Mouse (Mus musculus) bone marrow, adult 2 months (tissue): ENCODE results near the gene Wdfy2. TPM values are rescaled to one million over a fixed set of nuclear protein-coding genes. Genes with fewer than 3 reads are reported as not detected.
"Not testable (repeated sequence)": the region's sequence is repeated elsewhere in the genome, so short reads cannot be mapped to it uniquely, and the experiment has no call there.

Experiments used
- H3K27ac ChIP-seq: fragments of 200-500 bp; 2 replicates; pipeline ENCODE4 v1.5.1; 2012; ENCODE audit warnings: low read depth, mild to moderate bottlenecking, control low read depth, inconsistent platforms, low read length; ENCODE audit not compliant: control insufficient read depth, poor library complexity, insufficient read depth
- H3K4me1 ChIP-seq: fragments of 200-500 bp; 2 replicates; pipeline ENCODE4 v1.6.1; 2011; ENCODE audit warnings: low read length; ENCODE audit not compliant: control insufficient read depth, insufficient read depth
- H3K4me3 ChIP-seq: fragments of 200-500 bp; replicated peaks from 2 replicates; pipeline ENCODE3; 2011; ENCODE audit warnings: mild to moderate bottlenecking, low read depth, low read length, control low read depth; ENCODE audit not compliant: control insufficient read depth
- CTCF ChIP-seq: fragments of 200-500 bp; IDR thresholded peaks from 2 replicates; pipeline ENCODE4 v1.5.1; 2011; ENCODE audit warnings: low read length, control low read depth; ENCODE audit not compliant: control insufficient read depth, insufficient read depth
- POLR2A ChIP-seq: fragments of 200-500 bp; IDR thresholded peaks from 2 replicates; pipeline ENCODE4 v1.6.1; 2011; ENCODE audit warnings: low read depth, mild to moderate bottlenecking, control low read depth, low read length, borderline replicate concordance; ENCODE audit not compliant: control insufficient read depth
- WGBS: fragments of 180-500 bp; shearing (Covaris S2); methylation state at CpG from one replicate; pipeline ENCODE4 v1.1.7; 2018; 5-methylcytosine and 5-hydroxymethylcytosine counted together
- polyA plus RNA-seq: library from polyadenylated mRNA; stranded (reverse); fragments of >200 nt; gene quantifications from 2 replicates; pipeline ENCODE4 v1.2.4, GENCODE M21; 2011; ENCODE audit warnings: low replicate concordance; ENCODE audit not compliant: missing spikeins, insufficient read depth, insufficient read length

The Wdfy2 gene
- polyA plus RNA-seq, 1 experiment = 15.0 TPM

DNA sequence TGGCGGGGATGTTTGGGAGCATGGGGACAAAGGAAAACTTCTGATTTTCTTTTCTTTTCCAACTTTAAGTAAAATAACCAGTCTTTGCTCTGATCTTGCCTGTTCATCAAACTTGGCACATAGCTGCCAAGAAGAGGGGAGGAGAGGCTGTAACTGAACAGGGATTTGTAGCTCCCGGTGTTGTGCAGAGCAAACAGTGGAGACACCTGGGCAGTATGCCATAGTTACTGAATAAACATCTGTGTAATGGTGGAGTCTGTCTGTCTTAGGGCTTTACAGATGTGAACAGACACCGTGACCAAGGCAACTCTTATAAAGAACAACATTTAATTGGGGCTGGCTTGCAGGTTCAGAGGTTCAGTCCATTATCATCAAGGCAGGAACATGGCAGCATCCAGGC lies 53.9 kb downstream of the Wdfy2 start:
- Histone ChIP-seq H3K27ac (no peak overlapping the region), H3K4me3 (no peak overlapping the region), H3K4me1 (no peaks in the 10 kb centered on the region; the same call in 1 of the 2 replicates)
- 93% methylated on average over 3 of the region's 3 CpGs for WGBS
- no peak for TF ChIP-seq POLR2A
- TF ChIP-seq CTCF = no peak

DNA sequence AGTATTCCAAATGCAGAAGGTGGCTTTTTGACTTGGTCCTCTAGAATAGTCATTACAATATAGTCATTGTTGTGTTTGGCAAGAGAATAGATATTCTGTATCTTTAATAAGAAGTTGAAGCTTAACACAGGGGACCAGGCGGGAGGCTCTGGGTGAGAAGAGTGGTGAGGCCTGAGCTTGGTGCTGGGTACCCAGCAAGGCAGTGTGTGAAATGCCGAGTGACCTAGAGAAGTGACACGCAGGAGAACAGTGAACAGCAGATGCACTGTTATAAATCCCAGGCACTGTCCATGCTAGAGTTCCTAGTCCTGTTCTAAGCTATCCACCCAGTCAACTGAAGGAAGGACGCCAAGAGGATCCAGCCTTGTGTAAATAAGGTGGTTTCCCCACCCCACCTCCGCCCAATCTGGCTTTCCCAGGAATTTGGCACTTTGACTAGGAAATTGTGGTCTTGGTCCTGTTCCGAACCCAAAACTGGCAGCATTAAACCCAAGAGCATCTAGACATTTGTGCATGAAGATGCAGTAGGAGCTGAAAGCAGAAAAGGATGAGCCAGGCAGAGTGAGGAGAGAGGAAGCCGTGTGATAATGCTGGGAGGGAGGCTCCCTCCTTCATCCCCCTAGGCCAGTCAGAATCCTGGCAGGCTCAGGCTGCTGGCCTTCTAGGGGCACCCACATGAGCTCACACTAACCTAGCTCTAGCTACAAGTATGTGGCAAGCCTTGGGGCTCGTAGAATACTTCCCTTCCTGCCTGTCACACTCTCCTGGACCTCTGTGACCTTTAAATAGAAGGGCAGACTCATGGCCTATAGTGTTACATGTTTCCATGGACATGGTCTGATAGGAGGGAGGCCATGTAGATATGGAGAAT lies 55.5 kb downstream of the Wdfy2 start:
- WGBS = 74% methylated on average over 8 of the region's 8 CpGs
- no peak overlapping the region for H3K4me3 ChIP-seq
- no peaks in the 10 kb centered on the region; the same call in 1 of the 2 replicates for H3K4me1 ChIP-seq
- no peak overlapping the region for H3K27ac ChIP-seq
- TF ChIP-seq CTCF (no peak), POLR2A (no peak)

- not testable (repeated sequence) for H3K4me1 ChIP-seq, H3K4me3 ChIP-seq, H3K27ac ChIP-seq
- WGBS = 74% methylated on average over 5 of the region's 5 CpGs
Observed at GRCm38 (mm10) chr14:62893642-62894180, 56.2 kb downstream of the Wdfy2 start.

GRCm38 (mm10) chr14:62894924-62895840 lies 57.7 kb downstream of the Wdfy2 start:
- Histone ChIP-seq H3K4me3 (no peak overlapping the region), H3K4me1 (no peaks in the 10 kb centered on the region; the same call in 1 of the 2 replicates), H3K27ac (no peak overlapping the region)
- TF ChIP-seq POLR2A = no peak
- TF ChIP-seq CTCF = no peak
- WGBS = 92% methylated on average over 8 of the region's 8 CpGs

- 85% methylated on average over 6 of the region's 6 CpGs for WGBS
- Histone ChIP-seq H3K4me1 (no peaks in the 10 kb centered on the region), H3K4me3 (no peak overlapping the region), H3K27ac (no peak overlapping the region)
- TF ChIP-seq POLR2A = no peak
- TF ChIP-seq CTCF = no peak
Observed at GRCm38 (mm10) chr14:62898061-62898460, 60.6 kb downstream of the Wdfy2 start.

- TF ChIP-seq CTCF (no peak), POLR2A (no peak)
- Histone ChIP-seq H3K4me3 (no peak overlapping the region), H3K27ac (0 out of 2 replicates have a peak overlapping the region, but pooled peaks have one; percentile 32), H3K4me1 (no peaks in the 10 kb centered on the region)
- 41% methylated on average over 2 of the region's 2 CpGs for WGBS
Observed at GRCm38 (mm10) chr14:62907888-62908287, 70.4 kb downstream of the Wdfy2 start.

DNA sequence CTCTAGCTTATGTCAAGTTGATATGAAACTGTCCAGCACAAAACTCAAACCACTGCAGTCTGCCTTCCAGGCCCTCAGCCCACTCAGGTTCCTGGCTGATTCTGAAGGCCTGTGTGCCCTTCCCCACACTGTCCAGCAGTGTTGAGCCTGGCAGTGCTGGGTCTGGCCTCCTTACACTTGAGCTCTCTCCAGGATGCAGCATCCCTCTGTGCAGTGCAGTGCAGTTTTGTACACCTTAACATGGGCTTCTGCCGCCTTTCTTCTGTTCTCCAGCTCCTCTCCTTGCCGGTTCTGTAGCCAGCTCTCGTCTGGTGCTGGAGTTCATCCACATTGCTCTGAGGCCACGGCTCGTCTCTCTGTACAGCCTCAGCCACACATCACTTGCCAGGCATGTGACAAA lies 71.1 kb downstream of the Wdfy2 start:
- Histone ChIP-seq H3K4me3 (no peak overlapping the region), H3K4me1 (no peaks in the 10 kb centered on the region), H3K27ac (0 out of 2 replicates have a peak overlapping the region, but pooled peaks have one; percentile 8)
- no peak for TF ChIP-seq CTCF
- no peak for TF ChIP-seq POLR2A
- 78% methylated on average over 5 of the region's 5 CpGs for WGBS

GRCm38 (mm10) chr14:62910859-62911258 lies 73.4 kb downstream of the Wdfy2 start:
- H3K4me3 ChIP-seq = no peak overlapping the region
- TF ChIP-seq POLR2A = no peak
- no peak for TF ChIP-seq CTCF
- H3K27ac ChIP-seq = no peak overlapping the region
- no peaks in the 10 kb centered on the region for H3K4me1 ChIP-seq
- WGBS = 69% methylated on average over 4 of the region's 4 CpGs
